Mouse (Mus musculus) mouse embryonic stem cell (cell line): Measurements from ENCODE around the gene Ak6.

ENCODE experiments used
- in situ Hi-C, 2 experiments: fragments of 300-500 bp; cut with MboI; formaldehyde crosslinking; loops; 1 replicate in 1 of 2; 3 replicates in 1 of 2; pipeline ENCODE4 v1.14.3; 2019 to 2020; ENCODE audit warnings: low sequenced_read_pairs in 2 of 2, low pct_unique_long_range_greater_than_20kb in 1 of 2, mixed read lengths in 1 of 2; ENCODE audit not compliant: unreplicated experiment in 1 of 2

Gene Ak6

DNA sequence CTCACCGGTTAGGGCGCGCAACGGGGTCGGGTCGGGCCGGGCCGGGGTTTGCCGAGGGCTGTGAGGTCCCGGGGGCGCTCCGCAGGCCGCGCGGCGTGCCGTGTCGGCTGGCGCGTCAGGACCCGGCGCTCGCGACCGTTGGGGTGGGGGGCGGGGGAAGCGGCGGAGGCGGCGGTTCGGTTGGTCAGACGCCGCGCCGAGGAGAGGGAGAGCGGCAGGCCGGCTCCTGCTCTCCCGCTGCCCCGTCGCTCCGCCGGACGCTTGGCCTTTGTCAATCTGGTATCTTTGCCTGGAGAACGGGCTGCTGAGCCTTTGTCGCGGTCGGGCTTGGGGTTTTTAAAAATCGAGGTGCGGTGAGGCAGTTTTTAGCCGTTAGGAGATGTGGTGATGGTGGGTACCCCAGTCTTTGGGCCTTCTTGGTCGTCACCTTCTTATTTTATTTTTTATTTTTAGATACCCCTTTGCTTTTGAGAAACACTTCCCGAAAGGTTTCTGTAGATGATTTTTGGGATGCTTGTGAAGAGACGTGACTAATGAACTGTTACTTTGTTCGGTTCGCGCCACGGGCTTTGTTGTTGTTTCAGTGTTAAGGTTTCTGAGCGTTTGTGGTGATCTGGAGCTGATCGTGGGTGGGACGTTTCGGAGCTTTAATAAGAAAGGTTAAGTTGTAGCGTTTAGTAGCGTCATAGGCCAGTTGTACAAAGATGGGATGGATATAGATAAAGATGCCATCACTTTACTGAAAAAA lies 834 bp downstream of the Ak6 start, which contains the start of gene Taf9:
Gene Taf9 (plus strand): TSS at position 141 of the 748 bp plus-strand sequence.
- in situ Hi-C loops = no loop called here

DNA sequence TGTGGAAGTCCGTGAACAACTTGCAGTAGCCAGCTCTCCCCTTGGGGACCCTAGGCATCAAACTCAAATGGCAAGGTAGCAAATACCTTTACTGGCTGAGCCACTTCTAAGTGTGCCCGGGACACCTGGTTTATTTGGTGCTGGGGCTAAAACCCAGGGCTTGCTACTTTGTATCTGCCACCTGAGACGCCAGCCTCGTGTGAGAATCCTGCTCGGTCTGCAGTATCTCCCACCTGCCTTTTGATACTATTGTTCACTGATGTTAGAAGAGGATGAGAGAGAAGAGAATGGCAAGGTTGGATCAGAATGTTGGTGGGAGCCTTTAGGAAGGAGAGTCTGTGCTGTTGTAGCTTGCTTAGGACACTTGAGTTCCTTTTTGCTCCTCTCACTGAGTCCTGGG lies 7.3 kb downstream of the Ak6 start:
- in situ Hi-C loops = no loop called here

DNA sequence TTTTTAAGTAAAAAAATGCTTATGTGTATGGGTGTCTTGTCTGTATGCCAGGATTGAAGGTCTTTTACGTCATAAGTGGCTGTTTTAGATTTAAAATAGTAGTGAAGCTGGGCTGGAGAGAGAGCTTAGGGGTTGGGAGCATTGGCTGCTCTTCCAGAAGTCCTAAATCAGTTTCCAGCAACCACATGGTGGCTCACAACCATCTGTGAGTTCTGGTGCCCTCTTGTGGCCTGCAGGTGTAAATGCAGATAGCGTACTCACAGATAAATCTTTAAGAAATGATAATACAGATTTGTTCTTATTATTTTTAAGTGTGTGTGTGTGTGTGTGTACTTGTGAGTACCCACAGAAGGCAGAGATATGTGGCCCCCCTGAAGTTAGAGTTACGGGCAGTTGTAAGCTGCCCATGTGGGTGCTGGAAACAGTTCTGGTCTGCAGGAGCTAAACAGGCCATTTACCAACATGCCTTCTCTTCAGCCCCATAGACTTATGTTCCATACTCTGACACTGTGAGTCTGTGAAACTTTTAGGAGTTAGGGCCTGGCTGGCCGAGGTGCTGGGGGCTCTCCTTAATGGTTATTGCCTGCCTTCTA lies 9.2 kb downstream of the Ak6 start:
- in situ Hi-C loops = no loop called here

DNA sequence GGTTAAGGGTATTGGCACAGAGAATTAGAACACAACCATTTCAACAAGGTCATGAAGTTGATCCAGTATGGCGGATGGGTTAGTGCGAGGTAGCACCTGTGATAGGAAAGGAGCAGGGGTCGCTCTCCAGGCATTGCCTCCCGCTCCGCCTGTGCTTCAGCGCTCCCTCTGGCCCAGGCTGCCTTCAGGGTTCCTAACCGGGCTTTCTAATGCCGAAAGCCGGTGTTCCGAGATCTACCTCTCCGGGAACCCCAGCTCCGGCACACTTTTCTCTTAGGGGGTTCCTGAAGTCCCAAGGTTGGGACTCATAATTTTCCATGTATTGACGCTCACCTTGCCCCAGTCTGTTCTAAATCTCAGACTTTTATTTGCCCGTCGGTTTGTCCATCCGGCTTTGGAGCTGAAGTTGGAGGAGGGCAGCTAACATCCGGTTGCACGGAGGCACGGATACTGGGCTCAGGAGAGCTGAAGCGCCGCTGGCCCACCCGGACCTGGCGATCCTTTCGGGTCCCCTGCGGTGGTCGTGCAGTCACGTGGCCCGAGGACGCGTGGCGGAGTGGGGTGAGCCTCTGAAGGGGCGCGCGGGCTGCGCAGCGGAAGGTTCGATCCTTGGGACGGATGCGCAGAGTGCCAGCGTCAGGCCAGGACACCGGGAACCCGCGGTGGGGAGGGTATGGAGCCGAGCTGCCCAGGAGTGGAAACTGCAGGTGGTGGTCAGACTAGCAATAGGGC lies 18.7 kb downstream of the Ak6 start, which contains the start of gene Ccdc125:
Gene Ccdc125 (plus strand): TSS at position 427 of the 732 bp plus-strand sequence.
- in situ Hi-C loops = no loop called here

DNA sequence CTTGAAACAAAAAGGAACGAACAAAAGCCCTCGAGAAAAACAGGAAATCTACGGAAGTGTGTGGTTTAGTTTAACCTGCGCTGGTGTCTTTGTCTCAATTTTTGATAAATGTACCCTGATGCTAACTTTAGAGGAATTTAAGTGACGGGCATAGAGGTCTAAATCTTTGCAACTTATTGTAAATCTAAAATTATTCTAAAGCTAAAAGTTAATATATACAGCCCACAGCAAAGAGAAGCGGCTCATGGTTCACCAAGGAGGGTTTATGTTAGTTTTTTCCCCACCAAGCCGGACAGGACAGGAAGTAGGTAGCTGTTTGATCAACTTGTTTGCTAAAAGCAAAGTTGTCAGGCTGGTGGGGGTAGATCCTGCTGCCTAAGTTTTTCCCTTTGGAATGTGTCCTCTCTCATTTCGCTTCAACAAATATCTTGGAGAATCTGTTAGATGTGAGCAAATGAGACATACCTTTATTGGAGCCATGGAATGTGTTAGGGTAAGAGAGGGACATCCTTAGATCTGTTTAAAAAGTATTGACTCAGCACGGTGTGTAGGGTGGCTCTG lies 19.5 kb downstream of the Ak6 start:
- in situ Hi-C loops = no loop called here

DNA sequence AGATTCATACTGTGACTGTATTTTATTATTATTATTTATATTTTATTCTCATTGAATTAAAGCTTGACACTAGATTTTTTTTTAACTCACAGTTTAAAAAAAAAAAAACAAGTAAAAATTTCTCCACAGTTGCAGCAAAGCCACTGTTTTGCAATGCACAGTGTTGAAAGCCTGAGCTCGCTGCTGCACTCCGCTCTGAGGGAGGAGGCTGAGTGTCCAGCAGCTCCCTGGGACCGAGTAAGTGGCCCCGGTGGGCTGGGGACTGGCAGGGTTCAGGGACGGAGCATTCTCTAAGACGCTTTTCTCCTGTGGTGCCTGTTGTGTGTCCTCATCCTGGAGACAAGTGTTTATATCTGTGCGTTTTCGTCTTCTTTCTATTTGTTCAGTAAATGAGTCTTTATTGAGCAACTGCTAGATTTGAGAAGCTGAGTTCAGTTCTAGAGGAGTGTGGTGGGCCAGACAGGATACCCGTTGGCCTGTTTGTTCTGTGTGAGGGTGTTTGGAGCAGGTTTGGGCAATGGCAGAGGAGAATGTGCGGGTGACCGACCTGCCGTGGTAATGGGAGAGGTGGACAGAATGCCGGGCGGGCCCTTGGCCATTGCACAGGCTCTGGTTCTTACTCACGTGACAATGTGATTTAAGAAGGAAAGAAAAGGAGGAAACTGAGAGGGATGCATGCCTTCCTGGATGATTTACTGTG lies 25.3 kb downstream of the Ak6 start:
- in situ Hi-C loops = loop anchor here in 1 of 2 experiments (25.0 kb wide), 1 partner anchor 561 kb away; no protein-coding TSS in a partner anchor

DNA sequence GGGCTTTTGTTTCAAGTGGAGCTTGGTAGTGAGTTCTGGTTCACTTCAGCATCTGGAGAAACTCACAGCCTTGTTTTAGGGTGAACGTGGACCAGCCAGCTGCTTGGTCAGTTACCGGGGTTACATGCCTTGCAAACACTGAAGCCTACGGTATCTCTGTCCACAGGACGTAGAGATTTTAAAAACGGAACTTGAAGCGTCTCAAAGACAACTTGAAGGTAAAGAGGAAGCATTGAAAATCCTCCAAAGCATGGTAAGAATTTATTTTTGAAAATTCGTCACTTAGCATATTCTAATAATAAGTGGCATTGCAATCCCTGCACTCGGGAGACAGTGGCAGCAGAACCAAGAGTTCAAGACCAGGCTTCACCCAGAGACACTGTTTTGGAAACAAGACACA lies 30.8 kb downstream of the Ak6 start:
- in situ Hi-C loops = loop anchor here in 1 of 2 experiments (25.0 kb wide), 1 partner anchor 556 kb away; no protein-coding TSS in a partner anchor

DNA sequence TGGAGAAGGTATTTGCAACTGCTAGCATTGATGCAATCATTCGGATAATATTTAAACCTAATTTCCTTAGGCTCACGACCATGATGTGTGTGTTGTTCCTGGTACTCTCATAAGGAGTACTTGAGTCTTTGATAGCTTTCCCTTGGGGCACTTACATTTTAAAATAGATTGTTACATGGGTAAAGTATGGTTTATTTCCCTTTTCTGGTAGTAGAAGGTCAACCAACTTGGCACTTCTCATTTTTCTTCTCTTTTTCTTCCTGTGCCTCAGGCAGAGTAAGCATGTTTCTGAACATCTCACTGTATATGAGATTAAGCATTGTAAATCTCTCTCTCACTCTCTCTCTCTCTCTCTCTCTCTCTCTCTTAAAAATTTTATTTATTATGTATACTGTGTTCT lies 32.1 kb downstream of the Ak6 start:
- in situ Hi-C loops = loop anchor here in 1 of 2 experiments (25.0 kb wide), 1 partner anchor 554 kb away; no protein-coding TSS in a partner anchor

DNA sequence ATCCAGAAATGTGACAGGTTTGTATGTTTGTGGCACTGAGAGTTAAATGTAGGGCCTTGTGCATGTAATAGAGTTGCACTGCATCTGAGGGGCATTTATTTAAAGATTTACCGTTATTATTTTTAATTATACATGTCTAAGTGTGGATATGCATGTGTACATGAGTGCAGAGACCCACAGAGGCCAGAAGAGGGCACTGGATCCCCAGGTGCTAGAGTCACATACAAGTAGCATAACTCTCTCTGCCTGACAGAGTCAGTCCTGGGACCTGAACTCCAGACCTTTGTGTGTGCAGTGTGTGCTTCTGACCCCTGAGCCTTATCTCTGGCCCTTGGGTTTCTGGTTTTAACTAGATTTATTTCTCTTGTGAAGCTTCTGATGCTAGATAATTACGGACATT lies 33.6 kb downstream of the Ak6 start:
- in situ Hi-C loops = loop anchor here in 1 of 2 experiments (25.0 kb wide), 1 partner anchor 553 kb away; no protein-coding TSS in a partner anchor

DNA sequence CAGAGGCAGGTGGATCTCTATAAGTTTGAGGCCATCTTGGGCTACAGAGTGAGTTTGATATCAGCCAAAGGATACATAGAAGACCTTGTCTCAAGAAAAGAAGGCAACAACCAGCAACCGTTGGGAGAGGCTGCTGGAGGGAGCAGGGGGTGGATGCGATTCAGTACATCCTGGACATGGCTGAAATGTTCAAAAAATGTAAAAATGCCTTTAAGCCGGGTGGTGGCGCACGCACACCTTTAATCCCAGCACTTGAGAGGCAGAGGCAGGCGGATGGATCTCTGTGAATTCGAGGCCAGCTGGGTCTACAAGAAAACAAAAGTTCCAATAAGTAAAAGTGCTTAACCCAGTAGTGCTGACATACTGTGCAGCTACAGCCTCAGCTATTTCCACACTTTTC lies 36.7 kb downstream of the Ak6 start:
- in situ Hi-C loops = loop anchor here in 1 of 2 experiments (25.0 kb wide), 1 partner anchor 550 kb away; no protein-coding TSS in a partner anchor

DNA sequence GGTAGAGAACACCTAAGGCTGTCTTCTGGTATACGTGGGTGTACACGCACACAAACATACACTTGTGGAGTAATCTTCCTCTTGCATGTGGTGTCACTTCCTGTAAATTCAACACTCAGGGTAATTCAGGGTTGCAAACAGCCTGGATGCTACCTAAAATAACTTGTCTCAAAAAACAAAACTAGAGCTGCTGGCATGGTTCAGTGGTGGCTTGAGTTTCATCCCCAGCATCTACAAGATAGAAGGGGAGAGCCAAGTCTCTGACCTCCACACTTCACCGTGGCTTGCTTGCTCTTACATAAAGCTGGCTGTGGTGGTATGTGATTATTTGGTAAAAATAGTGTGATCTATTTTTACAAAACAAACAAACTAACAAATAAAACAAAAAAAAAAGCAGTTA lies 46.8 kb downstream of the Ak6 start:
- in situ Hi-C loops = loop anchor here in 1 of 2 experiments (25.0 kb wide), 1 partner anchor 540 kb away; no protein-coding TSS in a partner anchor

DNA sequence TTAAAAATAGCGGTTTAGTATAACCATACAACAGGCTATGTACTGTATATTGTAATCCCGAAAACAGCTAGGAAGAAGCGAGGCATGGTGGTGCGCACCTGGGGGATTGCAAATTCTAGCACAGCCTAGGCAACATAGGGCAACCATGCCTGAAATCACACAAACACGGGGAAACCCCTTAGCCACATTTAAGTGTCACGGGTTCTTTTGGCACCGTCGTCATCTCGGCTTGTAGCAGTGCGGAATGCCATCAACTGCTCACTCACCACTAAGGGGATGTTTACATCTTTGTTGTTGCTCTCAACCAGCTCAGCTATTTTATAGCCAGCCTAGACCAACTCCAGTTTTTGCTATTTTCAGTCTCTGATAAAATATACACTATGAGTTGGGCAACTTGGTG lies 48.1 kb downstream of the Ak6 start:
- in situ Hi-C loops = loop anchor here in 1 of 2 experiments (25.0 kb wide), 1 partner anchor 538 kb away; no protein-coding TSS in a partner anchor

DNA sequence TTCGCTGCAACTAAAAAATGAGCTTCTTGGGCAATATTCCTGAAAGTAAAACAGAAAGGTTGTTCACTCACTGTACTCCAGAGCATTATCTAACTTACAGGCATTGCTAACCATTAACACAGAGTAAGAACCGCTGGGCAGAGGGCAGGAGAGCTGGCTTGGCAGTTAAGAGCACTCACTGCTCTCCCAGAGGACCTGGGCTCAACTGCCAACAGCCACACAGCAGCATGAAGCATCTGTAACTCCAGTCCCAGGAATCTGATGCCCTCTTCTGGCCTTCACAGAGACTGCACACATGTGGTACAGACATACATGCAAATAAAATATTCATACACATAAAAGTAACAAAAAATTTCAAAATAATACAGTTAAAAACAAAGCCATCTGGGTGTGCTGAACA lies 52.7 kb downstream of the Ak6 start:
- in situ Hi-C loops = no loop called here

DNA sequence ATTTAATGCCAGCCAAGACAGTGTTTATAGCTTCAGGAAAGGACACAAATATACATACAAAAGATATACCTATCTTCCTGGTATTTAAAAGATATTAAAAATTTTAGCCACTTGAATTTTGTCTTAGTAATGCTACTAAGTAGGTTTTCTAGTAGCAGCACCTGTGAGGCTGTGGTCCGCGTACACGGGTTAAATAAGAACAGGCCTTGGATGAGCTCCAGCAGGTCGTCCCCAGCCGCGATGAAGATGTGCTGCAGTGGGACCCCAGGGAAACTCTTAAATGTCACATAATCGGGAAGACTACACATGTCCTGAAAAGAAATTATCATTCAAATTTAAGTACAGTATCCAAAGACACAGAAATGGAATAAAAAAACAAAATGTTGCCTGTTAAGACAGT lies 55.4 kb downstream of the Ak6 start:
- in situ Hi-C loops = no loop called here

DNA sequence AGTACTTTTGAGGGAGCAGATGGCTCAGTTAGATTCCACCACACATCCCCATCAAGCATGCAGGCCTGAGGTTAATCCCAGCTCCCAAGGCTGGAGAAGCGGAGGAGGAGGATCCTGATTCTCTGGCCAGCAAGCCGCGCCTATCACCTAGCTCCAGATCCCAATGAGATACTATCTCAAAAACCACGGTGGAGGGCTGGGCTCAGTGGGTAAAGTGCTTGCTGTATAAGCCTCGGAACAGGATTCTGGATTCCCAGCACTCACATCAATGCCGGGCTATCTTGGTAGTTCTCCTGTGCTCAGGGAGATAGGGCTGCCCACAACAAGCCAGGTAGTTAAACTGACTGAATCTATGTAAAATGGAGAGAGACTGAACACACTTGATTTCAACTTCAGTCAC lies 64.7 kb downstream of the Ak6 start:
- in situ Hi-C loops = no loop called here
